In genomic region chr4:156070276-156070675, GRCm38 (mm10) we compare ENCODE assay signal across 11 mouse cellular contexts. TPM values are rescaled to one million over a fixed set of nuclear protein-coding genes. Genes with fewer than 3 reads are reported as not detected.
A peak's percentile ranks its signal among the peaks of the same experiment; 100 is the strongest.
DNase-seq lines count a peak whose midpoint lies in the region; ATAC-seq and TF ChIP-seq lines count a peak whose summit lies in the region.
"Had no signal": no experiment of that assay in that cellular context is flagged by ENCODE, and none has a peak within 500 bp of the region (broad histone marks: within the 10 kb centered on the region; RNA-seq: fewer than 3 reads in every experiment).

No protein-coding gene starts in this region.

- H3K9ac ChIP-seq in kidney, postnatal 0 days (ENCODE audit: low read depth, low read length) = no peak overlapping the region
- H3K9ac ChIP-seq in embryonic facial prominence, embryonic 14.5 days (ENCODE audit: low read depth, low read length) = peak overlapping the region; percentile 14; the same call in 1 of the 2 replicates
- H3K9ac ChIP-seq: limb, embryonic 15.5 days had no signal

- H3K9me3 ChIP-seq in kidney, postnatal 0 days (replicated peaks; ENCODE audit: low read length) = no peaks in the 10 kb centered on the region
- H3K9me3 ChIP-seq in E14TG2a.4 (ENCODE audit: low read length) = no peaks in the 10 kb centered on the region
- no peaks in the 10 kb centered on the region for H3K9me3 ChIP-seq in embryonic facial prominence, embryonic 14.5 days (ENCODE audit: control insufficient read depth, low read length)
- H3K9me3 ChIP-seq: limb, embryonic 15.5 days had no signal

- TF ChIP-seq CTCF in kidney, postnatal 0 days (IDR thresholded peaks at IDR 0.05; ENCODE audit: low read depth) = no peak
- TF ChIP-seq CTCF in E14TG2a.4 (conservative IDR thresholded peaks at IDR 0.05; ENCODE audit: low read length) = no peak

- DNase-seq in kidney, postnatal 0 days (ENCODE audit: low spot score) = no peak
- DNase-seq in kidney, postnatal 36 days = no peak
- DNase-seq in embryonic facial prominence, embryonic 14.5 days (ENCODE audit: low spot score) = peak; percentile 41
- peak; percentile 62 for DNase-seq in naive thymus-derived CD4-positive, alpha-beta T cell, adult 2 months (ENCODE audit: low read depth)
- no peak for DNase-seq in left cerebral cortex, postnatal 14 days (ENCODE audit: low spot score in 2 of 2)
- DNase-seq in cerebellum, postnatal 14 days = no peak
- DNase-seq in spleen, postnatal 4 days (ENCODE audit: low spot score in 2 of 2) = no peak
- DNase-seq: cerebellum, adult 18-20 months had no signal

- ATAC-seq in kidney, postnatal 0 days (replicated peaks; ENCODE audit: low FRiP score, low read depth) = no peak
- ATAC-seq in embryonic facial prominence, embryonic 14.5 days (ENCODE audit: low read depth) = peak; percentile 76

- no peaks in the 10 kb centered on the region for H3K36me3 ChIP-seq in kidney, postnatal 0 days (ENCODE audit: insufficient read depth, low read length)
- no peaks in the 10 kb centered on the region for H3K36me3 ChIP-seq in E14TG2a.4 (ENCODE audit: insufficient read depth, low read length)
- no peaks in the 10 kb centered on the region for H3K36me3 ChIP-seq in embryonic facial prominence, embryonic 14.5 days (ENCODE audit: control insufficient read depth, insufficient read depth, low read length)
- H3K36me3 ChIP-seq: limb, embryonic 15.5 days had no signal

- H3K27me3 ChIP-seq in kidney, postnatal 0 days (ENCODE audit: insufficient read depth, low read length) = no peaks in the 10 kb centered on the region
- H3K27me3 ChIP-seq in E14TG2a.4 (ENCODE audit: insufficient read depth, low read length) = no peaks in the 10 kb centered on the region
- no peaks in the 10 kb centered on the region for H3K27me3 ChIP-seq in embryonic facial prominence, embryonic 14.5 days (replicated peaks; ENCODE audit: control insufficient read depth, insufficient read depth, low read length)
- H3K27me3 ChIP-seq: limb, embryonic 15.5 days had no signal

- intact Hi-C loops in left cerebral cortex, postnatal 14 days (cut with DNase I) = no loop called here

- 0 out of 2 replicates have a peak overlapping the region, but pooled peaks have one; percentile 25 for H3K27ac ChIP-seq in kidney, postnatal 0 days
- 0 out of 2 replicates have a peak overlapping the region, but pooled peaks have one; percentile 21 for H3K27ac ChIP-seq in embryonic facial prominence, embryonic 14.5 days (replicated peaks; ENCODE audit: low read depth, low read length)
- H3K27ac ChIP-seq: limb, embryonic 15.5 days had no signal

- H3K4me1 ChIP-seq in kidney, postnatal 0 days (replicated peaks; ENCODE audit: insufficient read depth, low read length) = 0 out of 2 replicates have a peak, but pooled peaks cover 6% of the 10 kb centered on the region
- H3K4me1 ChIP-seq in E14TG2a.4 (replicated peaks; ENCODE audit: low read depth, low read length) = peaks cover 61% of the 10 kb centered on the region
- H3K4me1 ChIP-seq in embryonic facial prominence, embryonic 14.5 days (ENCODE audit: control insufficient read depth, insufficient read depth, low read length) = peaks cover 7% of the 10 kb centered on the region; the same call in 1 of the 2 replicates

- 45% methylated on average over 6 of the region's 6 CpGs for WGBS in kidney, postnatal 0 days
- WGBS in embryonic facial prominence, embryonic 14.5 days = 44% methylated on average over 5 of the region's 6 CpGs

- no peak overlapping the region for H3K4me3 ChIP-seq in kidney, postnatal 0 days (replicated peaks; ENCODE audit: low read depth, low read length)
- peak overlapping the region; percentile 58 for H3K4me3 ChIP-seq in E14TG2a.4 (replicated peaks; ENCODE audit: low read length)
- no peak overlapping the region for H3K4me3 ChIP-seq in embryonic facial prominence, embryonic 14.5 days (ENCODE audit: low read depth, low read length)
- H3K4me3 ChIP-seq: limb, embryonic 15.5 days; myocyte had no signal

- no peak overlapping the region for H3K4me2 ChIP-seq in kidney, postnatal 0 days (ENCODE audit: low read length)
- H3K4me2 ChIP-seq in embryonic facial prominence, embryonic 14.5 days (ENCODE audit: low read depth, low read length) = no peak overlapping the region
- H3K4me2 ChIP-seq: limb, embryonic 15.5 days had no signal

RNA-seq across cellular contexts. Expression of gene Ttll10, which starts 11.1 kb away (rescaled TPM):
- 5.6 and 6.0 TPM in 2 replicates for polyA plus RNA-seq in kidney, postnatal 0 days (2015; fragmentation: Nextera tagmentation; extraction: Ambion mirVana)
- polyA plus RNA-seq in embryonic facial prominence, embryonic 14.5 days (2014; fragmentation: Nextera tagmentation; extraction: Ambion mirVana) = 1.2 and 2.8 TPM in 2 replicates
- total RNA-seq in left cerebral cortex, postnatal 14 days (2021) = not detected
- polyA plus RNA-seq: myocyte had no signal

RNA-seq across cellular contexts. Expression of gene 9430015G10Rik, which starts 39.5 kb away (rescaled TPM):
- 11.8 and 15.3 TPM in 2 replicates for polyA plus RNA-seq in kidney, postnatal 0 days (2015; fragmentation: Nextera tagmentation; extraction: Ambion mirVana)
- 26.6 and 30.9 TPM in 2 replicates for polyA plus RNA-seq in embryonic facial prominence, embryonic 14.5 days (2014; fragmentation: Nextera tagmentation; extraction: Ambion mirVana)
- total RNA-seq in left cerebral cortex, postnatal 14 days (2021) = 10 to 100 TPM; 28.0 to 28.1 TPM

RNA-seq across cellular contexts. Expression of gene Tnfrsf18, which starts 44.3 kb away (rescaled TPM):
- polyA plus RNA-seq in kidney, postnatal 0 days (2015; fragmentation: Nextera tagmentation; extraction: Ambion mirVana) = 1.3 TPM in 2 replicates
- 2.7 and 3.1 TPM in 2 replicates for polyA plus RNA-seq in embryonic facial prominence, embryonic 14.5 days (2014; fragmentation: Nextera tagmentation; extraction: Ambion mirVana)
- under 1 TPM in 1 of 2 experiments, not detected in 1; 0.32 TPM for total RNA-seq in left cerebral cortex, postnatal 14 days (2021)

RNA-seq across cellular contexts. Expression of gene Tnfrsf4, which starts 56.6 kb away (rescaled TPM):
- polyA plus RNA-seq in kidney, postnatal 0 days (2015; fragmentation: Nextera tagmentation; extraction: Ambion mirVana) = 0.70 and 0.88 TPM in 2 replicates
- polyA plus RNA-seq in embryonic facial prominence, embryonic 14.5 days (2014; fragmentation: Nextera tagmentation; extraction: Ambion mirVana) = 0.25 and 0.42 TPM in 2 replicates
- total RNA-seq in left cerebral cortex, postnatal 14 days (2021) = 1 to 10 TPM in 1 of 2 experiments, under 1 TPM in 1; 0.66 to 1.2 TPM

Comparison
In these comparisons a context has a peak if more than half of its experiments do, and no peak if none do; other contexts are left out.
1. DNase-seq: peak in embryonic facial prominence, embryonic 14.5 days (single experiment) and naive thymus-derived CD4-positive, alpha-beta T cell, adult 2 months (single experiment); none in kidney, postnatal 0 days (single experiment), kidney, postnatal 36 days (0 of 2), left cerebral cortex, postnatal 14 days (0 of 2), cerebellum, postnatal 14 days (0 of 2) and spleen, postnatal 4 days (0 of 2).